Mouse (Mus musculus) hematopoietic stem cell, adult 5-6 weeks (primary cell): Measurements from ENCODE around the gene Slc22a16. TPM values are rescaled to one million over a fixed set of nuclear protein-coding genes. Genes with fewer than 3 reads are reported as not detected.

Experiments used
- ATAC-seq, 2 experiments: fragments of 125-278 bp in 1 of 2; replicated peaks in 1 of 2; 2 replicates each; pipeline ENCODE4 v1.8.0; 2016 to 2017; ENCODE audit warnings: inconsistent platforms in 2 of 2, mild to moderate bottlenecking in 2 of 2, moderate number of reproducible peaks in 2 of 2, low read depth in 1 of 2, moderate TSS enrichment in 1 of 2; ENCODE audit not compliant: low FRiP score in 2 of 2, poor library complexity in 2 of 2, severe bottlenecking in 2 of 2, insufficient read depth in 1 of 2, low TSS enrichment in 1 of 2
- total RNA-seq: library from RNA; stranded (forward); fragments of 172-1452, 232-1000 nt; gene quantifications from 2 replicates; pipeline ENCODE4 v1.2.3, GENCODE M21; 2017

Gene Slc22a16
- total RNA-seq, 1 experiment from 2014 or later = not detected

DNA sequence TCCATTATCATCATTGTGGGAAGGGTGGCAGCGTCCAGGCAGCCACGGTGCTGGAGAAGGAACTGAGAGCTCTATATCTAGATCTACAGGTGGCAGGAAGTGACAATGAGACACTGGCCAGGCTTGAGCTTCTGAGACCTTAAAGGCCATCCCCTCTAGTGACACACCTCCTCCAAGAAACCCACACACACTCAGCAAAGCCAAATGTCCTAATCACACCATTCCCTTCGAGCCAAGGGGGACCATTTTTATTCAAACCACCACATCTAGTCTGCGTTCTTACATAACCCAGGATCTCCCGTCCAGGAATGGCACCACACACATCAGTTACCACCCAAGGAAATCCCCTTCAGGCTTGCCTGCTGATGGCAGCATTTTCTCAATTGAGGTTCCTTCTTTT is 73.0 kb downstream of the Slc22a16 start:
- no peak for ATAC-seq

DNA sequence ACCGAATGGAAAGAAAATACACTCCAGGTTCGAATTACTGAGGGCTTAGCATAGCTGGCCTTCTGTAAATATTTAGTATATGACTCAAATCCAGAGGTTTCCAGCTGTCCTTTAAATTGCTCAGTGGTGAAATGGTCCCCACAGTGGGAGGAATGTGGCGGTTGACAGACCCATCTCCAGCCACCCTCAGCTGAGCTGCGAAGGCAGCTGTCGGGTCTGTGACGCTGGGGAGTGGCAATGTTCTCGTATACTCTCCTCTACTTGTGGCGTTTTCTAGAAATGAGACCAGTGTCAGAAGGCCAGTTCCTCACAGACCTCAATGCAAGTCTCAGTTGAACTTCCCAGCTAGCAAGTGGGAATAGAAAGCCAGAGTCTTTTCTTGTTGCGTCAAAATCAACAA is 74.3 kb downstream of the Slc22a16 start:
- ATAC-seq = no peak

DNA sequence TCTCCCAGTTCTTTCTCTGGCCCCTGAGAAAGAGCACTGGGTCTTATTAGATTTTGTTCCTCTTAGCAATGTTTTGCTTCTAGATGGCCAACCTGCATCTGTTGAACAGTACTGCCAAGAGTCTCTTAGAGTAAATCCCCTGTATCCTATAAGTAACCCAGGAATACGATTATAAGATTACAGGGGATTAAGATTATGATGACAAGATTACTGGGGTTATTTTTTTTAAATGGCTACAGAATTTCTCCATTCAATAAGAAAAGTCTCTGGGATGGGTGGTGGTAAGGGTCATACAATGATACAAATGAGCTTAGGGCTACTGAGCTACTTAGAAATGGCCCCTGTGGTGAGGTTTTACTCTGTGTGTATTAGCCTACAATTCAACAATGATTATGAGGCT is 75.2 kb downstream of the Slc22a16 start:
- ATAC-seq = no peak

DNA sequence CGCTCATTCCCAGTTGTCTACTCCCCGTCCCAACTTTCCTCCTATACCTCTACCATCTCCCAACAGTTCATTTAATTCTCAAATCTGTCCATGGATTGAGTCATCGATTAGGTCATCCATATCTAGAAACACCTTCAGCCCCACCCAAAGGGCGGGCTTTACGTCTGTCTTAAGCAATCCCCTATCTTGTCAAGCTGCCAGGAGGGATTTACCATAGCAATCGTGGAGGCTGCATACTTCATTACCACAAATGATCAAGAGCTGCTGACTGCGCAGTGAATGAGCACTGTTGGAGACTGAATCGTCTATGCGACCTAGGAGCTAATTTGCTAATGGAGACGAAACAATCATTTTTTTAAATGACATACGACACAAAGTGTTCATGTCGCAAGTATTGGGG is 78.6 kb downstream of the Slc22a16 start:
- no peak for ATAC-seq

DNA sequence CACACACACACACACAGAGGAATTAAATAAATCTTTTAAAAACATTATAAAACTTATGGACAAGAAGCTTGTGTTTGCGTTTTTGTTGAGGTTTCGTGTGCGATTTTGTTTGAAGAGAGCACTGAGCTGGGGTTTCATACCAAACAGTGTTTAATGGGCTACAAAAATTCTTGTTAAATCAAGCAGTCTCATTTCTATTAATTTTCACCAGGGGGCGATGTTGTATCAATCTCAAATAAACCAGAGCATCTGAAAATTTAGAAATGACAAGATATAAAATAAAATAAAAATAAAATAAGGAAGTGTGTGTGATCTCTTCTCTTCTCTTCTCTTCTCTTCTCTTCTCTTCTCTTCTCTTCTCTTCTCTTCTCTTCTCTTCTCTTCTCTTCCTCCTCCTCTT is 79.5 kb downstream of the Slc22a16 start:
- ATAC-seq = no peak

- no peak for ATAC-seq
Observed at GRCm38 (mm10) chr10:40651676-40652075, 81.5 kb downstream of the Slc22a16 start.

Other genes starting within 250 kb of the Slc22a16 start
- 83.1 and 114 TPM in 2 replicates for gene Cdk19, start 230.8 kb upstream of the Slc22a16 start, total RNA-seq
- not detected in 2 replicates for gene Ddo, start 59.7 kb downstream of the Slc22a16 start, total RNA-seq
- gene Mettl24, start 112.9 kb downstream of the Slc22a16 start, total RNA-seq = 0.25 TPM in 1 of 2 replicates, not detected in the other